Mouse (Mus musculus): ENCODE data around the gene C1qtnf6. TPM values are rescaled to one million over a fixed set of nuclear protein-coding genes. Genes with fewer than 3 reads are reported as not detected.

The C1qtnf6 gene
- 10 to 100 TPM in 1 of 2 experiments, under 1 TPM in 1; 0.47 to 10.7 TPM for polyA plus RNA-seq (2017; shearing (Covaris generic))

GRCm38 (mm10) chr15:78530671-78531450 is at the start of gene C1qtnf6:
TSS of gene C1qtnf6 (minus strand) at chr15:78531416.

GRCm38 (mm10) chr15:78572658-78573397 is 41.6 kb upstream of the C1qtnf6 start, which contains the start of gene Rac2:
TSS of gene Rac2 (minus strand) at chr15:78572783.

GRCm38 (mm10) chr15:78544561-78545001 is 13.4 kb upstream of the C1qtnf6 start, which contains the start of gene Sstr3:
TSS of gene Sstr3 (minus strand) at chr15:78544685.

GRCm38 (mm10) chr15:78494968-78495406 is 36.2 kb downstream of the C1qtnf6 start, which contains the start of gene Il2rb:
TSS of gene Il2rb (minus strand) at chr15:78495271.

Other genes with a start within 250 kb of the C1qtnf6 start
- gene Csf2rb2, start 225.7 kb downstream of the C1qtnf6 start, polyA plus RNA-seq (2017; shearing (Covaris generic)): under 1 TPM in 1 of 2 experiments, not detected in 1; 0.10 TPM
- gene Csf2rb, start 205.7 kb downstream of the C1qtnf6 start, polyA plus RNA-seq (2017; shearing (Covaris generic)): 1 to 10 TPM in 1 of 2 experiments, under 1 TPM in 1; 0.95 to 3.7 TPM
- gene Tex33, start 135.5 kb downstream of the C1qtnf6 start, polyA plus RNA-seq (2017; shearing (Covaris generic)): not detected
- under 1 TPM; 0.17 to 0.87 TPM for gene Tst, start 125.5 kb downstream of the C1qtnf6 start, polyA plus RNA-seq (2017; shearing (Covaris generic))
- gene Mpst, start 125.0 kb downstream of the C1qtnf6 start, polyA plus RNA-seq (2017; shearing (Covaris generic)): 1 to 10 TPM; 1.5 to 8.3 TPM
- gene Kctd17, start 102.9 kb downstream of the C1qtnf6 start, polyA plus RNA-seq (2017; shearing (Covaris generic)): 10 to 100 TPM; 12.6 to 37.3 TPM
- under 1 TPM in 1 of 2 experiments, not detected in 1; 0.45 TPM for gene Tmprss6, start 62.8 kb downstream of the C1qtnf6 start, polyA plus RNA-seq (2017; shearing (Covaris generic))
- gene Il2rb, start 36.1 kb downstream of the C1qtnf6 start, polyA plus RNA-seq (2017; shearing (Covaris generic)): 1,000 to 10,000 TPM in 1 of 2 experiments, 100 to 1,000 TPM in 1; 363 to 1,113 TPM
- gene Sstr3, start 13.3 kb upstream of the C1qtnf6 start, polyA plus RNA-seq (2017; shearing (Covaris generic)): not detected
- 1,000 to 10,000 TPM; 2,622 to 2,716 TPM for gene Rac2, start 41.4 kb upstream of the C1qtnf6 start, polyA plus RNA-seq (2017; shearing (Covaris generic))
- gene Cyth4, start 65.6 kb upstream of the C1qtnf6 start, polyA plus RNA-seq (2017; shearing (Covaris generic)): 100 to 1,000 TPM; 314 to 394 TPM
- gene Elfn2, start 187.4 kb upstream of the C1qtnf6 start, polyA plus RNA-seq (2017; shearing (Covaris generic)): under 1 TPM; 0.05 to 0.99 TPM
- 100 to 1,000 TPM; 125 to 169 TPM for gene Mfng, start 242.1 kb upstream of the C1qtnf6 start, polyA plus RNA-seq (2017; shearing (Covaris generic))

All from inflammation-experienced regulatory T-cells (primary cell).